Mouse (Mus musculus): ENCODE measurements around the gene Prap1. TPM values are rescaled to one million over a fixed set of nuclear protein-coding genes. Genes with fewer than 3 reads are reported as not detected.

Gene Prap1
- polyA plus RNA-seq, 1 experiment from 2014 or later: not detected

DNA sequence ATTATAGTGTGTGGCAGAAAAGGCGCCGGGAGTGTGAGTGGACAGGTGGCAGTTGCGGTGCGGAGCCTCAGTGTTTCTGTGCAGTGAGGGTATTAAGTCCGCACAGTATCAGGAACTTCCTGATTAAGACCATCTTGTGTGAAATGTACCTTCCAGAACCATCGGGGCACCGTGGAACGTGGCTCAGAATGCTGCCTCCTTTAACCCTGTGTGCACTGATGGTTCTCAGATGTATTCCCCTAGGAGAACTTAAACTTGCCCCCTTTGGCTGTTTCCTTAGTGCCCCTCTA is 44.8 kb downstream of the Prap1 start:
- DNase-seq (no peak), ATAC-seq (ENCODE audit: low read depth) (no peak)
- H3K4me2 ChIP-seq: peak overlapping the region; percentile 86
- H3K27me3 ChIP-seq: no peaks in the 10 kb centered on the region
- peak overlapping the region; percentile 78 for H3K27ac ChIP-seq
- H3K9me3 ChIP-seq (replicated peaks): no peaks in the 10 kb centered on the region
- H3K9ac ChIP-seq: peak overlapping the region; percentile 88
- peaks cover 9% of the 10 kb centered on the region for H3K4me1 ChIP-seq (replicated peaks)
- 2% methylated on average over 8 of the region's 8 CpGs for WGBS (ENCODE audit: insufficient replicate concordance)
- H3K36me3 ChIP-seq: no peaks in the 10 kb centered on the region
- peak overlapping the region; percentile 85 for H3K4me3 ChIP-seq (replicated peaks)

DNA sequence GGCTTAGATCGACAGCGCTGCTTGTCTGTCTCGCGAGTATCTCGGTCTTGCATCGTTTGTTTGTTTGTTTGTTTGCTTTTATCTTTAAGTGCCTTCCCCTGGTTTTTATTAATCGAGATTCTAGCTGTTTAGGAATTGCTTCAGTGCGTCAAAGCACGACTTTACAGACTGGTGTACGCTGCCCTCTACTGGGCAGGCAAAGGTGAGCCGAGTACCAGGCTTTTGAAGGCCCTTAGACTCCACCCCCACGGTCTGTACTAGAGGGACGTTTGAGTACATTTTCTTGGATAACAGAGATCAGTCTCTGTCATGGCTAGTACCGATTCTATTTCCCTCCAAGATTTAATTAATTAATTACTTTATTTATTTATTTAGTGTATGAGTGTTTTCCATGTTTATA is 48.2 kb downstream of the Prap1 start:
- peak; percentile 50 for DNase-seq
- H3K4me3 ChIP-seq (replicated peaks): no peak overlapping the region
- peaks cover 9% of the 10 kb centered on the region for H3K4me1 ChIP-seq (replicated peaks)
- peaks cover 2% of the 10 kb centered on the region; the same call in 1 of the 2 replicates for H3K36me3 ChIP-seq
- H3K4me2 ChIP-seq: no peak overlapping the region
- H3K9ac ChIP-seq: no peak overlapping the region
- no peak for ATAC-seq (ENCODE audit: low read depth)
- H3K27ac ChIP-seq: no peak overlapping the region
- H3K27me3 ChIP-seq: no peaks in the 10 kb centered on the region
- 3% methylated on average over 14 of the region's 14 CpGs for WGBS (ENCODE audit: insufficient replicate concordance)
- H3K9me3 ChIP-seq (replicated peaks): no peaks in the 10 kb centered on the region

DNA sequence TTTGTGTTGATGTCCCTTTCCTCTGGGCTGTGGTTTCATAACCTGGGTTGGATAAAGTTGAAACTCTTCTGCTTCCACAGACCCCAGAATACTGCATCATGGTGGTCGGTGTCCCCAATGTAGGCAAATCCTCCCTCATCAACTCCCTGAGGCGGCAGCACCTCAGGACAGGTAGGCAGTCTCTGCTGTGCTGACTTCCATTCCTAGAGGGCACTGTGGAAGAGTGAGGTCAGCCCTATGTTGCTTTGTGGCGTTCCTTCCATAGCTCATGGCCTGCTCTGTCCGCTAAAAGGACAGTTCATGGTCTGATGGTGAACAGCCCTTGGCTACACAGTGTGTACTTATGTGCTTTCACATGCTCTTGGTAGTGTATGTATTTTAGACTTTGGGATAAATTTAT is 51.4 kb downstream of the Prap1 start:
- 79% methylated on average over 4 of the region's 4 CpGs for WGBS (ENCODE audit: insufficient replicate concordance)

More for the DNA sequence above, 51.4 kb downstream of the Prap1 start:
- H3K9ac ChIP-seq: no peak overlapping the region
- H3K4me3 ChIP-seq (replicated peaks): no peak overlapping the region
- no peaks in the 10 kb centered on the region for H3K9me3 ChIP-seq (replicated peaks)
- 0 out of 2 replicates have a peak, but pooled peaks cover under 1% of the 10 kb centered on the region for H3K4me1 ChIP-seq (replicated peaks)
- H3K36me3 ChIP-seq: peaks cover 10% of the 10 kb centered on the region; the same call in 1 of the 2 replicates
- DNase-seq (no peak), ATAC-seq (ENCODE audit: low read depth) (no peak)
- no peak overlapping the region for H3K4me2 ChIP-seq
- H3K27ac ChIP-seq: no peak overlapping the region
- no peaks in the 10 kb centered on the region for H3K27me3 ChIP-seq

Other genes with a start within 250 kb of the Prap1 start
- gene Kndc1, start 198.7 kb upstream of the Prap1 start, polyA plus RNA-seq (2015; fragmentation: Nextera tagmentation; extraction: Ambion mirVana): 0.02 TPM in 1 of 2 replicates, not detected in the other
- not detected in 2 replicates for gene Utf1, start 149.6 kb upstream of the Prap1 start, polyA plus RNA-seq (2015; fragmentation: Nextera tagmentation; extraction: Ambion mirVana)
- not detected in 2 replicates for gene 6430531B16Rik, start 114.6 kb upstream of the Prap1 start, polyA plus RNA-seq (2015; fragmentation: Nextera tagmentation; extraction: Ambion mirVana)
- 0.27 and 0.46 TPM in 2 replicates for gene Adam8, start 100.8 kb upstream of the Prap1 start, polyA plus RNA-seq (2015; fragmentation: Nextera tagmentation; extraction: Ambion mirVana)
- gene Zfp511, start 57.0 kb upstream of the Prap1 start, polyA plus RNA-seq (2015; fragmentation: Nextera tagmentation; extraction: Ambion mirVana): 22.9 and 23.6 TPM in 2 replicates
- 28.8 and 31.3 TPM in 2 replicates for gene Tubgcp2, start 56.7 kb upstream of the Prap1 start, polyA plus RNA-seq (2015; fragmentation: Nextera tagmentation; extraction: Ambion mirVana)
- not detected in 2 replicates for gene Msx3, start 44.3 kb upstream of the Prap1 start, polyA plus RNA-seq (2015; fragmentation: Nextera tagmentation; extraction: Ambion mirVana)
- gene Caly, start 10.8 kb upstream of the Prap1 start, polyA plus RNA-seq (2015; fragmentation: Nextera tagmentation; extraction: Ambion mirVana): 0.12 and 0.33 TPM in 2 replicates
- 6.8 and 7.6 TPM in 2 replicates for gene Fuom, start 9.0 kb downstream of the Prap1 start, polyA plus RNA-seq (2015; fragmentation: Nextera tagmentation; extraction: Ambion mirVana)
- 10.5 and 10.9 TPM in 2 replicates for gene Paox, start 22.4 kb downstream of the Prap1 start, polyA plus RNA-seq (2015; fragmentation: Nextera tagmentation; extraction: Ambion mirVana)
- gene Echs1, start 23.1 kb downstream of the Prap1 start, polyA plus RNA-seq (2015; fragmentation: Nextera tagmentation; extraction: Ambion mirVana): 80.0 and 93.8 TPM in 2 replicates
- 20.3 and 21.1 TPM in 2 replicates for gene Mtg1, start 44.2 kb downstream of the Prap1 start, polyA plus RNA-seq (2015; fragmentation: Nextera tagmentation; extraction: Ambion mirVana)
- 0.02 TPM in 1 of 2 replicates, not detected in the other for gene Sprn, start 61.5 kb downstream of the Prap1 start, polyA plus RNA-seq (2015; fragmentation: Nextera tagmentation; extraction: Ambion mirVana)
- gene Olfr522, start 71.4 kb downstream of the Prap1 start, polyA plus RNA-seq (2015; fragmentation: Nextera tagmentation; extraction: Ambion mirVana): not detected in 2 replicates
- gene Olfr523, start 79.8 kb downstream of the Prap1 start, polyA plus RNA-seq (2015; fragmentation: Nextera tagmentation; extraction: Ambion mirVana): not detected in 2 replicates
- not detected in 2 replicates for gene Olfr524, start 112.6 kb downstream of the Prap1 start, polyA plus RNA-seq (2015; fragmentation: Nextera tagmentation; extraction: Ambion mirVana)
- gene Cd163l1, start 124.9 kb downstream of the Prap1 start, polyA plus RNA-seq (2015; fragmentation: Nextera tagmentation; extraction: Ambion mirVana): 0.03 and 0.07 TPM in 2 replicates
- gene 5830411N06Rik, start 153.9 kb downstream of the Prap1 start, polyA plus RNA-seq (2015; fragmentation: Nextera tagmentation; extraction: Ambion mirVana): not detected in 2 replicates
- not detected in 2 replicates for gene Olfr525, start 227.5 kb downstream of the Prap1 start, polyA plus RNA-seq (2015; fragmentation: Nextera tagmentation; extraction: Ambion mirVana)
- gene Olfr527, start 240.6 kb downstream of the Prap1 start, polyA plus RNA-seq (2015; fragmentation: Nextera tagmentation; extraction: Ambion mirVana): not detected in 2 replicates

All from liver, embryonic 13.5 days (tissue).